In genomic region chr16:95967455-95967854, GRCm38 (mm10) we compare ENCODE assay signal across 28 mouse cellular contexts. TPM values are rescaled to one million over a fixed set of nuclear protein-coding genes. Genes with fewer than 3 reads are reported as not detected.
DNase-seq lines count a peak whose midpoint lies in the region; ATAC-seq and TF ChIP-seq lines count a peak whose summit lies in the region.
"Had no signal": no experiment of that assay in that cellular context is flagged by ENCODE, and none has a peak within 500 bp of the region (broad histone marks: within the 10 kb centered on the region; RNA-seq: fewer than 3 reads in every experiment).

No protein-coding gene starts in this region.

- no peak overlapping the region for H3K9ac ChIP-seq in lung, postnatal 0 days (replicated peaks; ENCODE audit: low read depth)
- H3K9ac ChIP-seq: embryonic facial prominence, embryonic 13.5 days; embryonic facial prominence, embryonic 15.5 days; forebrain, embryonic 12.5 days had no signal

- DNase-seq in lung, postnatal 0 days (ENCODE audit: low spot score) = peak; percentile 48
- no peak for DNase-seq in lung, postnatal 25 days (ENCODE audit: low spot score)
- peak; percentile 24 for DNase-seq in right cerebral cortex, adult 18-20 months
- no peak for DNase-seq in right cerebral cortex, postnatal 10 days (ENCODE audit: low spot score in 2 of 2)
- peak; percentile 19 for DNase-seq in 416B (ENCODE audit: low read depth)
- DNase-seq in NIH3T3 (ENCODE audit: low read depth) = peak; percentile 4
- no peak for DNase-seq in embryo, embryonic 10 days (ENCODE audit: low spot score)
- DNase-seq in spleen, adult 18-20 months = no peak
- DNase-seq: adrenal gland, adult 2 months; adrenal gland, postnatal 10 days; adrenal gland, postnatal 25 days; B cell, adult 2 months; cerebellum, adult 11-12 months; cerebellum, adult 2 months; cerebellum, adult 9-10 months; cerebellum, postnatal 10 days; cerebellum, postnatal 25 days; embryo, embryonic 11 days had no signal

- no peak overlapping the region for H3K27ac ChIP-seq in lung, postnatal 0 days (ENCODE audit: low read length)
- H3K27ac ChIP-seq: embryonic facial prominence, embryonic 13.5 days; embryonic facial prominence, embryonic 15.5 days; forebrain, embryonic 10.5 days; forebrain, embryonic 12.5 days had no signal

- H3K9me3 ChIP-seq in lung, postnatal 0 days (ENCODE audit: low read length) = no peaks in the 10 kb centered on the region
- H3K9me3 ChIP-seq: embryonic facial prominence, embryonic 13.5 days; embryonic facial prominence, embryonic 15.5 days; forebrain, embryonic 10.5 days; forebrain, embryonic 12.5 days; G1E had no signal

- no peak overlapping the region for H3K4me3 ChIP-seq in lung, postnatal 0 days (ENCODE audit: low read depth, low read length)
- H3K4me3 ChIP-seq: embryonic facial prominence, embryonic 13.5 days; embryonic facial prominence, embryonic 15.5 days; erythroblast, embryonic 14.5 days; forebrain, embryonic 10.5 days; forebrain, embryonic 12.5 days had no signal

- no peaks in the 10 kb centered on the region for H3K36me3 ChIP-seq in lung, postnatal 0 days (ENCODE audit: insufficient read depth, low read length)
- H3K36me3 ChIP-seq: embryonic facial prominence, embryonic 13.5 days; embryonic facial prominence, embryonic 15.5 days; forebrain, embryonic 10.5 days; forebrain, embryonic 12.5 days; G1E had no signal

- H3K4me1 ChIP-seq in lung, postnatal 0 days (ENCODE audit: insufficient read depth, low read depth, low read length) = no peaks in the 10 kb centered on the region
- H3K4me1 ChIP-seq: forebrain, embryonic 12.5 days had no signal

- no peak overlapping the region for H3K4me2 ChIP-seq in lung, postnatal 0 days (replicated peaks; ENCODE audit: low read depth, low read length)
- H3K4me2 ChIP-seq: embryonic facial prominence, embryonic 13.5 days; embryonic facial prominence, embryonic 15.5 days; forebrain, embryonic 12.5 days had no signal

- 35% methylated on average over 11 of the region's 11 CpGs for WGBS in lung, postnatal 0 days

- no peak for TF ChIP-seq EP300 in lung, postnatal 0 days (IDR thresholded peaks at IDR 0.05)

- ATAC-seq in lung, postnatal 0 days = peak; percentile 43; the same call in 1 of the 2 replicates
- ATAC-seq: CD4-positive, CD25-positive, alpha-beta regulatory T cell, adult 4 months; forebrain, embryonic 14.5 days; forebrain, embryonic 16.5 days had no signal

- TF ChIP-seq CTCF in lung, postnatal 0 days (IDR thresholded peaks at IDR 0.05) = no peak

- H3K27me3 ChIP-seq in lung, postnatal 0 days (replicated peaks; ENCODE audit: insufficient read depth, low read length) = no peaks in the 10 kb centered on the region
- H3K27me3 ChIP-seq: CH12.LX; embryonic facial prominence, embryonic 15.5 days; forebrain, embryonic 12.5 days had no signal

RNA-seq across cellular contexts. Expression of gene Psmg1, which starts 23.3 kb away (rescaled TPM):
- 34.0 and 34.3 TPM in 2 replicates for polyA plus RNA-seq in lung, postnatal 0 days (2015; fragmentation: Nextera tagmentation; extraction: Ambion mirVana)

Comparison
In these comparisons a context has a peak if more than half of its experiments do, and no peak if none do; other contexts are left out.
1. DNase-seq: peak in lung, postnatal 0 days (single experiment), right cerebral cortex, adult 18-20 months (single experiment), 416B (single experiment) and NIH3T3 (single experiment); none in lung, postnatal 25 days (single experiment), right cerebral cortex, postnatal 10 days (0 of 2), embryo, embryonic 10 days (single experiment) and spleen, adult 18-20 months (0 of 2).